Mouse (Mus musculus) ES-Bruce4 (cell line): ENCODE measurements around the gene Tsga10ip. TPM values are rescaled to one million over a fixed set of nuclear protein-coding genes. Genes with fewer than 3 reads are reported as not detected.

Experiments used
- H3K27ac ChIP-seq: 2 replicates; pipeline ENCODE4 v1.5.1; 2012; ENCODE audit warnings: low read length, inconsistent platforms; ENCODE audit not compliant: insufficient read depth
- H3K27me3 ChIP-seq: 2 replicates; pipeline ENCODE4 v1.6.1; 2012; ENCODE audit warnings: mild to moderate bottlenecking, low read length, inconsistent platforms; ENCODE audit not compliant: control insufficient read depth, poor library complexity, insufficient read depth, severe bottlenecking
- H3K36me3 ChIP-seq: 2 replicates; pipeline ENCODE4 v1.6.1; 2012; ENCODE audit warnings: inconsistent platforms, mild to moderate bottlenecking, low read length, moderate library complexity; ENCODE audit not compliant: control insufficient read depth, poor library complexity, insufficient read depth, severe bottlenecking
- H3K4me1 ChIP-seq: one replicate; pipeline ENCODE4 v1.8.1; 2011; ENCODE audit warnings: low read length; ENCODE audit not compliant: control insufficient read depth, insufficient read depth
- H3K4me3 ChIP-seq: 2 replicates; pipeline ENCODE4 v1.5.1; 2011; ENCODE audit warnings: low read depth, mild to moderate bottlenecking, low read length
- H3K9ac ChIP-seq: 2 replicates; pipeline ENCODE4 v1.6.1; 2012; ENCODE audit warnings: low read depth, mild to moderate bottlenecking, inconsistent platforms; ENCODE audit not compliant: poor library complexity, severe bottlenecking
- H3K9me3 ChIP-seq: replicated peaks from 2 replicates; pipeline ENCODE4 v1.6.1; 2012; ENCODE audit warnings: mild to moderate bottlenecking, low read length, inconsistent platforms; ENCODE audit not compliant: control insufficient read depth, poor library complexity, insufficient read depth, severe bottlenecking
- CTCF ChIP-seq: IDR thresholded peaks from one replicate; pipeline ENCODE4 v1.8.1; 2011; ENCODE audit warnings: low read depth, low read length
- EP300 ChIP-seq: IDR thresholded peaks from 2 replicates; pipeline ENCODE4 v1.6.1; 2011; ENCODE audit warnings: low read depth, low read length; ENCODE audit not compliant: insufficient read depth
- POLR2A ChIP-seq: IDR thresholded peaks from one replicate; pipeline ENCODE4 v1.8.1; 2011; ENCODE audit warnings: low read length; ENCODE audit not compliant: insufficient read depth
- polyA plus RNA-seq: library from polyadenylated mRNA; stranded (reverse); fragments of >200 nt; gene quantifications from 2 replicates; pipeline ENCODE4 v1.2.4, GENCODE M21; 2011; ENCODE audit warnings: low read depth; ENCODE audit not compliant: missing spikeins, insufficient read depth, insufficient read length

Gene Tsga10ip
- polyA plus RNA-seq, 1 experiment = not detected

DNA sequence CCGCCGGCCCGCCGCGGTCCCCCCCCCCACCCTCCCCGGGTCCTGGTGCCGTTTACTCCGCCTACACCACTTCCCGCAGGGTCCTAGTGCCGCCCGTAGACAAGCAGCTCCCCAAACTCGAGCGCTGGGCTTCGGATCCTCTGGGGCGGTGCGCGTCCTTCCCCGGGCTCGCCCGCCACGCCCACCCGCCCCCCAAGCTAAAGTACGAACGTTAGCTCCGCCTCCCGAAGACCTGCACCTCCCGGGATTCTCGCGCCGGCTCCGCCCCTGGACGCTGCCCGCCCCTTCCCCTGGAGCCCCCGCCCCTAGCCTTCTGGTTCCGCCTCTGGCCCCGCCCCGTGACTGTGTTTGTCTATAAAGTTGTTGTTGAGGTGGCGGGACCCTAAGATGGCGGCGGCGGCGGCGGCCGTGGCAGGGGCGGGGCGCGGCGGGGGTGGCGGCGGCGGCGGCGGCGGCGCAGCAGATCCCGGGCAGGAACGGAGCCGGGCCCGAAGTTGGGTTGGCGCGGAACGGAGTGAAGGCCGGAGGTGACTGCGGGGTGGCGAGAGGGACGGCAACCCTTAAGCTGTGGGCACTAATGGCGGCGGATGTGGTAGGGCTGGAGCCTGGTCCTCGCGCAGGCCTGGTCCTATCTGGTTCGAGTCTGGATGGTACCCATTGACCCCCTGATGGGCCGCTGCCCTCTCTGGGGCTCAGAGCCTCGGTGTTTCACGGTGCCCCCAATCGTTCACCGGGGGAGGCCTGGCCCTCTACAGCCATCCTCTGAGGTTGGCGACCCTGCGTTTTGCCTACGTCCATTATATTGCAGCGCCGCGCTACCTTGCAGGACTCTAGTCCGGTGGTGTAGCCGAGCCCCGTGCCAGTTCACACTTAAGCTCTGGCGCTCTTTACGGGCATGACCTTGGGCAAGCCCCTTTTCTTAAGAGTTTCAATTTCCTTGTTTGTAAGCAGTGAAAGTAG, 22.7 kb upstream of the Tsga10ip start, which contains the start of the genes Drap1 and AI837181:
TSS of gene Drap1 (minus strand) at position 198 of the 960 bp plus-strand sequence.
TSS of gene AI837181 (plus strand) at position 363 of the 960 bp plus-strand sequence.
- Histone ChIP-seq H3K27ac (peak within 1 kb of the TSS; percentile 34), H3K4me3 (peak within 1 kb of the TSS; percentile 99), H3K4me1 (no peaks in the 10 kb centered on the region), H3K9ac (peak within 1 kb of the TSS; percentile 97), H3K27me3 (no peaks in the 10 kb centered on the region), H3K36me3 (no peaks in the 10 kb centered on the region), H3K9me3 (no peaks in the 10 kb centered on the region)
- TF ChIP-seq CTCF = no peak
- no peak for TF ChIP-seq EP300
- no peak for TF ChIP-seq POLR2A

DNA sequence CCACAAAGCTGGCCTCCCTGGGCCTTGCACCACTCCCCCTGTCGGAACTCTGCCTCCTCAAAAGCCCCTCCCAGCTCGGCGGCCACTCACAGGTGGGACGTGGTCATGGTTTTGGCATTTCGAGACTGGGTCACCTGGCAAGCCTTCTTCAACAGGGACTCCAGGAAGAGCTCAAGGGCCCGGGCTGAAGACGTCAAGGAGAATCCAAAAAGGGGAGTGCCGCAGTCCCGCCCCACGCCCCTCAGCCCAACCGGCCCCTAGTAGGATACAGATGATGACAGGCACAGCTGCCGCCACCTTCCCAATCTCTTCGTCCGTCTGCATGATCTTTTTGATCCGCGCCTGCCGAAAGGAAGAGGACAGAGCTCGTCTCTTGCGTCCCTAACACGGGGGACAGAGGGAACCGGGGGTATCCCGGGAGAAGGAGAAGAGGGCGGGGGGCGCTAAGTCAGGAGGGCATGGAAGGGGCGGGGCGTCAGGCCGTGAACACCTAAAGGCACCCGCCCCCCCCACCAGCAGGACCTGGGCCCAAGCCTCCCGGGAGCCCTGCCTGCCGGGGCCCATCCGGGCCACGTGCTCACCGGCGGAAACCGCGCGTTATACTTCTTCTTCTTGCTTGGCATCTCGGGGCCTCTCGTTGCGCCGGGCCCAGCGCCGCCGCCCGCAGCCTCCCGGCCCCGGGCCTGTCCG, 21.9 kb upstream of the Tsga10ip start:
- Histone ChIP-seq H3K9me3 (no peaks in the 10 kb centered on the region), H3K4me1 (no peaks in the 10 kb centered on the region), H3K9ac (peak overlapping the region; percentile 97), H3K27me3 (no peaks in the 10 kb centered on the region), H3K36me3 (no peaks in the 10 kb centered on the region), H3K4me3 (peak overlapping the region; percentile 98), H3K27ac (no peak overlapping the region; the same call in 1 of the 2 replicates)
- TF ChIP-seq EP300 = no peak
- no peak for TF ChIP-seq POLR2A
- TF ChIP-seq CTCF = no peak

DNA sequence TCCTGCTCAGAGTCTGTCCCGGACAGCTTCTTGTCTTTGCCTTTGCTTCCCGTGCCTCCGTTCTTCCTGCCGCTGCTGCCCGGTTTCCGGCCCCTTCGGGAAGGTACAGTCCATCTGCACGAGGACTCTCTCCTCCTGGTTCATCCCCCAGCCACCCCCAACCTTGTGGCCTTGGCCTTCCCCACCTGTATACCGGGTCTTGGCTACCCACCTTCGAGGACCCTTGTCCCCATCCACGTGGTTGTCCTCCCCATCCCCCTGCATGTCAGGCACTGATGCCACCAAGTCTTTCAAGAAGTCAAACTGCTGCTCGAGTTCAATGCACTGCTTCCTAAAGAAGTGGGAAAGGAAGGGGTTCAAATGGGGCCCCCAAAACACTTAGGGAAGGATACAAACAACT, 21.2 kb upstream of the Tsga10ip start:
- Histone ChIP-seq H3K4me1 (no peaks in the 10 kb centered on the region), H3K9ac (peak overlapping the region; percentile 97), H3K27ac (no peak overlapping the region), H3K9me3 (no peaks in the 10 kb centered on the region), H3K4me3 (peak overlapping the region; percentile 98), H3K36me3 (no peaks in the 10 kb centered on the region), H3K27me3 (no peaks in the 10 kb centered on the region)
- no peak for TF ChIP-seq POLR2A
- no peak for TF ChIP-seq EP300
- TF ChIP-seq CTCF = no peak

DNA sequence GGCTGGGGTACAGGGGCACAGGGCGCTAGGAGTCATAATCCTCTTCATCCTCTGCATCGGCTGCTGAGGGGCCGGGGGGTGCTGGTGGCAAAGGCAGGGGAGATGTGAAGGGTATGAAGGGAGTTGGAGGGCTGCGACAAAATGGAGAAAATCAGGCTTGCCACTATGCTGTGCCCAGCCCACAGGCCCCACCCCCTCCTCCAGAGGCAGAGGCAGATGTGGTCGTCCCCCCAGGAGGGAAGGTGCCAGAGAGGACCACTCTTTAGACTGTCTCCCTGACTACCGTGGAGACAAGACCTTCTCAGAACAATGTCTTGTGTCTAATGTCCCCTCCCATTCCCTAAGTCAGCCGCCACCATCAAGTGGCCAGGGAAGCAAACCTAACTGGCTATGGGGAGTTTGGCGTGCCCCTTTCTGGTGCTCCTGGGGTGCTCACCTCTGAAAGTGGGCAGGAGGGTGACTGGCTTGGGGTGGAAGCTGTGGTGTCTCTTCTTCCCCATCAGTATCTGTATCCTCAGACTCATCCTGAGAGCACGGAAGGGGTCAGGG, 20.6 kb upstream of the Tsga10ip start:
- Histone ChIP-seq H3K9me3 (no peaks in the 10 kb centered on the region), H3K4me3 (no peak overlapping the region), H3K27me3 (no peaks in the 10 kb centered on the region), H3K9ac (no peak overlapping the region), H3K27ac (no peak overlapping the region), H3K4me1 (no peaks in the 10 kb centered on the region), H3K36me3 (no peaks in the 10 kb centered on the region)
- TF ChIP-seq CTCF (no peak), EP300 (no peak), POLR2A (no peak)

DNA sequence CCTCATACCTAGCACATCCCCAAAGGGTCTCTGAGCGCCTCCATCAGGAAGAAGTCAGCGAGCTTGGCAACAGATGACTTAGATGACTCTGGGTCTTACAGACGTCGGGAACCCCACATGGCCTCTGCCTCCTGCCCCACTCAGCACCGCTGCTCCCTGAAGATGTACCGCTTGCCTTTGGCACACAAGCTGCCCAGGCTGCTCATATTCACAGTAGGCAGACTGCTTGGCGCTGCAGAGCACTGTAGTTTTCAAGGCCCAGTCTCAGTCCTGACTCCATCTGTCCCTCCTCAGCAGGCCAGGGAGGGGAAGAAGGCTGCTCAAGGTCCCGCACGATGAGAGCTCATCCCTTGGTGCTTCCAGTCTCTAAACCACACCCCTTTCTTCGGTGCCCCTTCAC, 19.9 kb upstream of the Tsga10ip start:
- Histone ChIP-seq H3K36me3 (no peaks in the 10 kb centered on the region), H3K4me3 (no peak overlapping the region), H3K4me1 (no peaks in the 10 kb centered on the region), H3K9me3 (no peaks in the 10 kb centered on the region), H3K27ac (no peak overlapping the region), H3K9ac (no peak overlapping the region), H3K27me3 (no peaks in the 10 kb centered on the region)
- no peak for TF ChIP-seq CTCF
- no peak for TF ChIP-seq POLR2A
- no peak for TF ChIP-seq EP300
